Mouse (Mus musculus): Measurements from ENCODE around the gene Guca1b. TPM values are rescaled to one million over a fixed set of nuclear protein-coding genes. Genes with fewer than 3 reads are reported as not detected.

The Guca1b gene
- polyA plus RNA-seq, 1 experiment from 2014 or later = 0.70 TPM

- H3K36me3 ChIP-seq (ENCODE audit: control insufficient read depth, insufficient read depth, low read length) = no peaks in the 10 kb centered on the region
- H3K9me3 ChIP-seq (ENCODE audit: control insufficient read depth, low read length) = no peaks in the 10 kb centered on the region
- H3K4me1 ChIP-seq (ENCODE audit: control insufficient read depth, insufficient read depth, low read length) = peaks cover 5% of the 10 kb centered on the region; the same call in 1 of the 2 replicates
- no peak overlapping the region for H3K4me3 ChIP-seq (ENCODE audit: low read depth, low read length)
- H3K27me3 ChIP-seq (ENCODE audit: control insufficient read depth, insufficient read depth, low read length) = peaks cover 15% of the 10 kb centered on the region
- DNase-seq (ENCODE audit: low spot score, missing footprints) (no peak), ATAC-seq (ENCODE audit: low FRiP score) (no peak)
- no peak overlapping the region for H3K9ac ChIP-seq (ENCODE audit: low read length)
- 81% methylated on average over 3 of the region's 3 CpGs for WGBS
- no peak overlapping the region for H3K4me2 ChIP-seq
- H3K27ac ChIP-seq (ENCODE audit: low read depth, low read length) = no peak overlapping the region
Observed at GRCm38 (mm10) chr17:47442271-47442670, 57.1 kb downstream of the Guca1b start.

Other genes with a start within 250 kb of the Guca1b start
- 73.5 and 77.5 TPM in 2 replicates for gene Mrps10, start 16.5 kb upstream of the Guca1b start, polyA plus RNA-seq (2014; fragmentation: Nextera tagmentation; extraction: Ambion mirVana)
- gene Guca1a, start 15.2 kb downstream of the Guca1b start, polyA plus RNA-seq (2014; fragmentation: Nextera tagmentation; extraction: Ambion mirVana) = 1.5 and 1.8 TPM in 2 replicates
- 0.07 and 0.30 TPM in 2 replicates for gene AI661453, start 51.2 kb downstream of the Guca1b start, polyA plus RNA-seq (2014; fragmentation: Nextera tagmentation; extraction: Ambion mirVana)
- gene 1700001C19Rik, start 52.0 kb downstream of the Guca1b start, polyA plus RNA-seq (2014; fragmentation: Nextera tagmentation; extraction: Ambion mirVana) = 0.18 and 0.41 TPM in 2 replicates
- gene Taf8, start 116.9 kb downstream of the Guca1b start, polyA plus RNA-seq (2014; fragmentation: Nextera tagmentation; extraction: Ambion mirVana) = 25.5 TPM in 2 replicates
- 175 and 194 TPM in 2 replicates for gene Ccnd3, start 119.7 kb downstream of the Guca1b start, polyA plus RNA-seq (2014; fragmentation: Nextera tagmentation; extraction: Ambion mirVana)
- gene Bysl, start 226.1 kb downstream of the Guca1b start, polyA plus RNA-seq (2014; fragmentation: Nextera tagmentation; extraction: Ambion mirVana) = 29.6 and 30.4 TPM in 2 replicates
- gene Med20, start 226.2 kb downstream of the Guca1b start, polyA plus RNA-seq (2014; fragmentation: Nextera tagmentation; extraction: Ambion mirVana) = 39.0 and 41.2 TPM in 2 replicates
- 1.4 and 1.8 TPM in 2 replicates for gene Gm20517, start 226.2 kb downstream of the Guca1b start, polyA plus RNA-seq (2014; fragmentation: Nextera tagmentation; extraction: Ambion mirVana)
- 6.3 and 8.0 TPM in 2 replicates for gene Usp49, start 245.3 kb downstream of the Guca1b start, polyA plus RNA-seq (2014; fragmentation: Nextera tagmentation; extraction: Ambion mirVana)

Data from midbrain, embryonic 11.5 days (tissue).